Mouse (Mus musculus): Measurements from ENCODE around the gene Trim21. TPM values are rescaled to one million over a fixed set of nuclear protein-coding genes. Genes with fewer than 3 reads are reported as not detected.

Gene Trim21
- total RNA-seq (2023), result 10 to 100 TPM; 15.5 to 22.2 TPM

DNA sequence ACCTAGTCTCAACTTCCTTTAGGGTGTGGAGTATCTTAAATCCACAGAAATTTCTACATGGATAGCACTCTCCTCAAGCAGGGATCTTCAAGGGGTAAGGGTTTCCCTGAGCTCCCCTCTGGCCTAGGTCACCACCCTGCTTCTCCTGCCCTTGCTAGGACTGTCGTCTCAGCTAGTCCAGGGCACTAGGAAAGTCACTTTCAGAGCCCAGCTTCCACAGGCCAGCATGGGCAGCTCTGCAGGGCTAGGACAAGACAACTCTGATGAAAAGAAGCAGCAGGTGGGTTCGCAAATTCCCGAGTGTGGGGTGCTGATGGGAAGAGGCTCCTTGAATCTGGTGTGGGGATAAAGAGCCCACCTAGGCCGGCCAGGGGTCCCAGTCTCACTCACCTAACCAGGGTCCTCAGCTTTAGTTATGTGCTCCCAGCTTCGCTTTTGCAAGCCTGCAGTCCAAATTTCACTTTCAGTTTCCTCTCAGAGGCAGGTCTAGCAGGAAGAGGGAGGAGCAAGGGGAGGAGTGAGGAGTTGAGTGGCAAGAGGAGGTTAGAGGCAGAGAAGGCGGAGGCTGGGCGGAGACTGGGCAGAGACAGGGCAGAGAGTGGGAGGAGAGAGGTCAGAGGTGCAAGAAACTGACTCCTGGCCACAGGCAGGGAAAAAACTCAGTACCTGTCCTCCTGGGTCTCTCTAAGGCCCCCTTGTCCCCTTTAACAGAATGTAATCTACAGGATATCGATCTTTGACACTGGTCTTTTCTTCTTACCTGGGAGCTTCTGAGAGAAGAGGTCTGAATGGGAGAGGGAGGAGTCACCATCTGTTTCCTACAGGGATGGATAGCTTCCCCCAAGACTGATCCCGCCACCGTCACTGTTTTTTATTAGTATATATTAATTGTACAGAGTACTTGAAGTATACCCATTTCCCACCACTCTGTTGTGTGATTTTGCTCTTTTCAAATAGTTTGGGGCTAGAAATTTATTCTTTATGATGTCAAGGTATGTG is at the start of gene Trim21:
Gene Trim21 (minus strand): TSS at position 488 of the 999 bp plus-strand sequence.

DNA sequence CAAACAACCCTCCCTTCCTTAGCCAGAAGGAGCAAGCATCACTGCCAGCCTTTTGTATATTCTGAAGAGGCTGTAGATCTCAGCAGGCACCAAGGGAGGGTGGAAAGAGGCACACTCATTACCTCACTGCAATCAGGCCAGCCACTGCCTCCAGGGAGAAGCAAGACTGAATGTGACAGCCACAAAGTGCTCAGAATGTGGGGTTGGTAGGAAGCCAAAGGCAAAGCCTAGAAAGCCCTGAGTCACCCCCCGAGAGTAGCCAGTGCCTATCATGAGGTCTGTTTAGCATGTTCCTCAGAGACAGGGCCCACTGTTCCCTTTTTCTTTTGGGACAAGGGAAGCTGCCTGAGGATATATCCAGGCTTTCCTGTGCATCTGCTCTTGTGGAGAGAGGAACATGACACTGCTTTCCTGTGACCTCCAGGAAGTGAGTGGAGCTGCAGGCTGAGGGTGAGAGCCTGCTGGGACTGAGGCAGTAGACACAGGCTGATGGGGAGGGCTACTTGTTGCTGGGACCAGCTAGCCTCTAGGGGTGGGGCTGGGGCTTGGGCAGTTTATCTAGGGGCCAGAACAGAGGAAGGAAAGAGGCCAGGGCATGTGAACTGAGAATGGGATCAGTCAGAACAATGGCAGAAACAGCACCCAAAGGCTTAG is 32.2 kb upstream of the Trim21 start, which contains the start of gene Olfr552:
Gene Olfr552 (plus strand): TSS at position 393 of the 654 bp plus-strand sequence.

DNA sequence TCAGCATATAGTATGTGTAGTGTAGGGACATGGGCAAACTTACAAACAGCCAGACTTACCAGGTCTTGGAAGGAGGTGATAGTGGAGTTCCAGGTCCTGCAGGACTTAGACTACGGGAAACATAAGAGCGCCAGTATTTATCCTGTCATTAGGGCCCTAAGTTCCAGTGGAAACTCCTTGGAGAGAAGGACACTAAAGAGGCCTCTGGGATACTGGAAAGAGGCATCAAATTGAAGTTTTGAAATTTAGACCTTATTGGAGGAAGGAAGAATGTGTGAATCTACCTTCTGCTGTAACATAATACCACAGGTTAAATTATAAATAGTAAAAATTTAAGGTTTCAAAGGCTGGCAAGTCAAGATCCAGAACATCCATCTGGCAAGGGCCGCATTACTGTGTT is 26.5 kb upstream of the Trim21 start, which contains the start of gene Olfr551:
Gene Olfr551 (minus strand): TSS at position 101 of the 400 bp plus-strand sequence.

GRCm38 (mm10) chr7:102571142-102571541 is 5.9 kb upstream of the Trim21 start, which contains the start of gene Olfr550:
TSS of gene Olfr550 (plus strand) at chr7:102571442.

GRCm38 (mm10) chr7:102549570-102549969 is 15.7 kb downstream of the Trim21 start, which contains the start of gene Olfr549:
TSS of gene Olfr549 (plus strand) at chr7:102549870.

GRCm38 (mm10) chr7:102540596-102540995 is 24.7 kb downstream of the Trim21 start, which contains the start of gene Olfr548-ps1:
TSS of gene Olfr548-ps1 (plus strand) at chr7:102540896.

DNA sequence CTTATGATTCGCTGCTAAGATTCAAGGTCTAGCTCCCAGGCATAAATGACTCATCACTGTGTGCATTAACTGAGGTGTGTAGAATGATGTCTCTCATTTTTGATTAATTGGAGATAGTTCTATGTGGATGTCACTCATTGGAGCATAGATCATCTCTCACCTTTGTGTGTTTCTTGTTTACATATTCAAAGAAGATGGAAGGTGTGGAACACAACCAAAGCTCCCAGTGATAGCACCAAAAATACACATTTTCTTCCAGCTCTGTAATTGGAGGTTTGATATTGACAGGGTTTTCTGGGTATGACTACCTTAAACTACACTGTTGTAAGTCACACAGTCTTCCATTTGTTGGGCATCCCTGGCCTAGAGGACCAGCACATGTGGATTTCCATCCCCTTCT is 30.8 kb downstream of the Trim21 start, which contains the start of gene Olfr547:
Gene Olfr547 (plus strand): TSS at position 301 of the 400 bp plus-strand sequence.

Other genes with a start within 250 kb of the Trim21 start
- gene Rrm1, start 123.8 kb downstream of the Trim21 start, total RNA-seq (2023), result 10 to 100 TPM; 83.6 to 90.3 TPM
- gene Olfr543, start 83.8 kb downstream of the Trim21 start, total RNA-seq (2023), result not detected
- gene Olfr544, start 77.2 kb downstream of the Trim21 start, total RNA-seq (2023), result not detected
- gene Olfr545, start 65.9 kb downstream of the Trim21 start, total RNA-seq (2023), result not detected
- gene Olfr547, start 30.7 kb downstream of the Trim21 start, total RNA-seq (2023), result not detected
- gene Olfr548-ps1, start 24.6 kb downstream of the Trim21 start, total RNA-seq (2023), result not detected
- gene Olfr549, start 15.6 kb downstream of the Trim21 start, total RNA-seq (2023), result not detected
- not detected for gene Olfr550, start 6.0 kb upstream of the Trim21 start, total RNA-seq (2023)
- gene Olfr551, start 26.4 kb upstream of the Trim21 start, total RNA-seq (2023), result not detected
- gene Olfr552, start 32.3 kb upstream of the Trim21 start, total RNA-seq (2023), result not detected
- gene Olfr553, start 52.7 kb upstream of the Trim21 start, total RNA-seq (2023), result not detected
- gene Olfr554, start 72.9 kb upstream of the Trim21 start, total RNA-seq (2023), result not detected
- gene Olfr555, start 93.3 kb upstream of the Trim21 start, total RNA-seq (2023), result not detected
- not detected for gene Olfr556, start 99.4 kb upstream of the Trim21 start, total RNA-seq (2023)
- gene Trim68, start 121.8 kb upstream of the Trim21 start, total RNA-seq (2023), result 1 to 10 TPM; 1.9 TPM
- gene Olfr557, start 130.4 kb upstream of the Trim21 start, total RNA-seq (2023), result not detected
- not detected for gene Olfr558, start 136.7 kb upstream of the Trim21 start, total RNA-seq (2023)
- not detected for gene Olfr33, start 153.6 kb upstream of the Trim21 start, total RNA-seq (2023)
- not detected for gene Olfr559, start 162.0 kb upstream of the Trim21 start, total RNA-seq (2023)
- gene Olfr560, start 193.9 kb upstream of the Trim21 start, total RNA-seq (2023), result not detected
- gene Olfr78, start 194.0 kb upstream of the Trim21 start, total RNA-seq (2023), result not detected
- not detected for gene Olfr561, start 205.7 kb upstream of the Trim21 start, total RNA-seq (2023)
- not detected for gene Olfr564, start 238.0 kb upstream of the Trim21 start, total RNA-seq (2023)